Mouse (Mus musculus): Measurements from ENCODE around the gene Nkx2-1. TPM values are rescaled to one million over a fixed set of nuclear protein-coding genes. Genes with fewer than 3 reads are reported as not detected.

The Nkx2-1 gene
- total RNA-seq, 2 experiments from 2014 or later, result not detected

GRCm38 (mm10) chr12:56522191-56522590 is 14.5 kb downstream of the Nkx2-1 start:
- DNase-seq (ENCODE audit: low spot score), result no peak

GRCm38 (mm10) chr12:56521106-56521840 is 15.4 kb downstream of the Nkx2-1 start:
- DNase-seq (ENCODE audit: low spot score), result no peak

- no peak for DNase-seq (ENCODE audit: low spot score)
Measured at GRCm38 (mm10) chr12:56520396-56521105, 16.2 kb downstream of the Nkx2-1 start.

- no peak for DNase-seq (ENCODE audit: low spot score)
Measured at GRCm38 (mm10) chr12:56519738-56520191, 16.9 kb downstream of the Nkx2-1 start.

GRCm38 (mm10) chr12:56519071-56519737 is 17.5 kb downstream of the Nkx2-1 start:
- no peak for DNase-seq (ENCODE audit: low spot score)

GRCm38 (mm10) chr12:56518221-56518620 is 18.5 kb downstream of the Nkx2-1 start:
- DNase-seq (ENCODE audit: low spot score), result no peak

GRCm38 (mm10) chr12:56514831-56515230 is 21.9 kb downstream of the Nkx2-1 start:
- no peak for DNase-seq (ENCODE audit: low spot score)

GRCm38 (mm10) chr12:56508413-56508812 is 28.3 kb downstream of the Nkx2-1 start:
- no peak for DNase-seq (ENCODE audit: low spot score)

- no peak for DNase-seq (ENCODE audit: low spot score)
Measured at GRCm38 (mm10) chr12:56487046-56487445, 49.7 kb downstream of the Nkx2-1 start.

- no peak for DNase-seq (ENCODE audit: low spot score)
Measured at GRCm38 (mm10) chr12:56482606-56483005, 54.1 kb downstream of the Nkx2-1 start.

Other genes with a start within 250 kb of the Nkx2-1 start
- gene Mbip, start 191.0 kb downstream of the Nkx2-1 start, total RNA-seq (2021), result 1 to 10 TPM; 4.7 to 6.1 TPM
- not detected for gene Nkx2-9, start 76.4 kb upstream of the Nkx2-1 start, total RNA-seq (2021)
- gene Pax9, start 154.9 kb upstream of the Nkx2-1 start, total RNA-seq (2021), result under 1 TPM in 1 of 2 experiments, not detected in 1; 0.11 TPM